In the genomic region with DNA sequence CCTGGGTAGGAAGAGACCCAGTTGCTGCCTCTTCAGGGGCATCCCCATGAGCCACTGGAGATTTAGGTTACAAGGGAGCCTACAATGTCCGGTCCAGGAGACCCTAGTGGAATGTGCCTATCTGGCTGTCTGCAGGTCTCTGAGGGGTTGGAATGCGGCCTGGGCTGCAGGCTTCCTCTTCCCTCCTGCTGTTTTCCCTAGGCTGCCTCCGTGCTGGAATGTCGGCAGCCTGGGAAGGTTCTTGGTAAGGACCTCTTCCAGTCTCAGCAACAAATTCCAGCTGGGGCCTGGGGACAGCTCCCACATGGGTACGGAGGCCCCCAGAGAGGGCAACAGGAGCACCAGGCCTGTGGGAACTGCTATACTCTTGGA, we compare ENCODE assay signal across 8 mouse cellular contexts. TPM values are rescaled to one million over a fixed set of nuclear protein-coding genes. Genes with fewer than 3 reads are reported as not detected.
DNase-seq lines count a peak whose midpoint lies in the region; ATAC-seq and TF ChIP-seq lines count a peak whose summit lies in the region.

No protein-coding gene starts in this region.

- 22% methylated on average over 5 of the region's 5 CpGs for WGBS in hindbrain, embryonic 14.5 days
- WGBS in macrophage (ENCODE audit: missing documents): 65% methylated on average over 5 of the region's 5 CpGs

- no peak overlapping the region for H3K4me3 ChIP-seq in layer of hippocampus, adult 2 months
- no peak overlapping the region for H3K4me3 ChIP-seq in brown adipose tissue, adult 24 weeks (ENCODE audit: insufficient read depth, low read depth, low read length)
- no peak overlapping the region for H3K4me3 ChIP-seq in hindbrain, embryonic 14.5 days (replicated peaks; ENCODE audit: low read length)
- H3K4me3 ChIP-seq in macrophage (ENCODE audit: inconsistent target): no peak overlapping the region

- ATAC-seq in hindbrain, embryonic 14.5 days (ENCODE audit: low FRiP score): no peak

- H3K36me3 ChIP-seq in hindbrain, embryonic 14.5 days (replicated peaks; ENCODE audit: control insufficient read depth, insufficient read depth): 0 out of 2 replicates have a peak, but pooled peaks cover 2% of the 10 kb centered on the region
- no peaks in the 10 kb centered on the region for H3K36me3 ChIP-seq in macrophage (ENCODE audit: inconsistent target)

- no peak for TF ChIP-seq CTCF in layer of hippocampus, adult 2 months (conservative IDR thresholded peaks at IDR 0.05)

- no peak for DNase-seq in layer of hippocampus, adult 2 months (ENCODE audit: low spot score in 2 of 2)
- DNase-seq in layer of hippocampus, adult 18-20 months (ENCODE audit: low spot score in 2 of 2): no peak
- DNase-seq in hindbrain, embryonic 14.5 days (ENCODE audit: low spot score): no peak
- DNase-seq in cerebellum, adult 11-12 months: no peak
- DNase-seq in cerebellum, adult 18-20 months: no peak
- DNase-seq in urinary bladder, postnatal 10 days (ENCODE audit: low spot score): no peak

- H3K9me3 ChIP-seq in hindbrain, embryonic 14.5 days (ENCODE audit: control insufficient read depth, low read length): no peaks in the 10 kb centered on the region

- H3K79me2 ChIP-seq in macrophage (ENCODE audit: inconsistent target): no peaks in the 10 kb centered on the region; the same call in 1 of the 2 replicates

- no peaks in the 10 kb centered on the region for H3K27me3 ChIP-seq in hindbrain, embryonic 14.5 days (ENCODE audit: control insufficient read depth, insufficient read depth, low read length)

- peak overlapping the region; percentile 81 for H3K27ac ChIP-seq in layer of hippocampus, adult 2 months
- peak overlapping the region; percentile 92 for H3K27ac ChIP-seq in brown adipose tissue, adult 24 weeks (replicated peaks; ENCODE audit: low read depth, low read length)
- H3K27ac ChIP-seq in hindbrain, embryonic 14.5 days: peak overlapping the region; percentile 34
- H3K27ac ChIP-seq in macrophage: peak overlapping the region; percentile 97

- H3K9ac ChIP-seq in hindbrain, embryonic 14.5 days: peak overlapping the region; percentile 29; the same call in 1 of the 2 replicates

- peaks cover 56% of the 10 kb centered on the region for H3K4me1 ChIP-seq in brown adipose tissue, adult 24 weeks (ENCODE audit: control insufficient read depth, insufficient read depth, insufficient read length, low read length)
- H3K4me1 ChIP-seq in hindbrain, embryonic 14.5 days (replicated peaks; ENCODE audit: control insufficient read depth, insufficient read depth, low read length): peaks cover 40% of the 10 kb centered on the region

- H3K4me2 ChIP-seq in hindbrain, embryonic 14.5 days (replicated peaks): no peak overlapping the region

RNA-seq across cellular contexts. Expression of a gene that starts 2.2 kb away (rescaled TPM):
- not detected for total RNA-seq in layer of hippocampus, adult 2 months (2021)
- total RNA-seq in layer of hippocampus, adult 18-20 months (2021): not detected
- polyA plus RNA-seq in brown adipose tissue, adult 24 weeks (2012; ENCODE audit: insufficient read depth, insufficient read length, missing spikeins): not detected in 2 replicates
- 0.69 and 1.4 TPM in 2 replicates for polyA plus RNA-seq in hindbrain, embryonic 14.5 days (2014; fragmentation: Nextera tagmentation; extraction: Ambion mirVana)
- under 1 TPM in 7 of 26 experiments, not detected in 19; 0.30 to 0.69 (median 0.38) TPM for total RNA-seq in macrophage (2018; cell fraction: chromatin; rRNA removed)
- total RNA-seq in macrophage (2018; cell fraction: cytosol; rRNA removed): under 1 TPM in 4 of 26 experiments, not detected in 22; 0.04 to 0.10 (median 0.08) TPM
- total RNA-seq in macrophage (2018; cell fraction: nucleus; rRNA removed): under 1 TPM in 12 of 26 experiments, not detected in 14; 0.21 to 0.88 (median 0.35) TPM
- not detected in 3 replicates for polyA plus RNA-seq in macrophage (2018)

RNA-seq across cellular contexts. Expression of a gene that starts 22.3 kb away (rescaled TPM):
- total RNA-seq in layer of hippocampus, adult 2 months (2021): 100 to 1,000 TPM; 137 to 156 TPM
- 100 to 1,000 TPM; 130 to 137 TPM for total RNA-seq in layer of hippocampus, adult 18-20 months (2021)
- 17.4 and 18.2 TPM in 2 replicates for polyA plus RNA-seq in brown adipose tissue, adult 24 weeks (2012; ENCODE audit: insufficient read depth, insufficient read length, missing spikeins)
- polyA plus RNA-seq in hindbrain, embryonic 14.5 days (2014; fragmentation: Nextera tagmentation; extraction: Ambion mirVana): 42.1 and 43.7 TPM in 2 replicates
- 100 to 1,000 TPM in 18 of 26 experiments, 10 to 100 TPM in 8; 25.1 to 392 (median 177) TPM for total RNA-seq in macrophage (2018; cell fraction: chromatin; rRNA removed)
- 10 to 100 TPM; 38.1 to 81.0 (median 62.6) TPM for total RNA-seq in macrophage (2018; cell fraction: cytosol; rRNA removed)
- total RNA-seq in macrophage (2018; cell fraction: nucleus; rRNA removed): 100 to 1,000 TPM in 8 of 26 experiments, 10 to 100 TPM in 18; 21.5 to 128 (median 79.3) TPM
- polyA plus RNA-seq in macrophage (2018): 37.1 to 91.1 TPM (median 40.6 TPM) in 3 replicates

Comparison
In these comparisons a context has a peak if more than half of its experiments do, and no peak if none do; other contexts are left out.
1. H3K27ac ChIP-seq: peak in every context shown above with its lines; median percentile 97 in macrophage; 92 in brown adipose tissue, adult 24 weeks; 81 in layer of hippocampus, adult 2 months; 34 in hindbrain, embryonic 14.5 days.